In genomic region chr1:24245700-24246375, GRCm38 (mm10) we compare ENCODE assay signal across 13 mouse cellular contexts.
DNase-seq lines count a peak whose midpoint lies in the region; ATAC-seq and TF ChIP-seq lines count a peak whose summit lies in the region.
"Had no signal": no experiment of that assay in that cellular context is flagged by ENCODE, and none has a peak within 500 bp of the region (broad histone marks: within the 10 kb centered on the region; RNA-seq: fewer than 3 reads in every experiment).

No protein-coding gene starts in this region.

- H3K27me3 ChIP-seq in hindbrain, embryonic 12.5 days = no peaks in the 10 kb centered on the region
- H3K27me3 ChIP-seq in hindbrain, embryonic 10.5 days (ENCODE audit: insufficient read depth, poor library complexity, severe bottlenecking) = peaks cover 3% of the 10 kb centered on the region
- no peaks in the 10 kb centered on the region; the same call in 1 of the 2 replicates for H3K27me3 ChIP-seq in forebrain, embryonic 13.5 days
- H3K27me3 ChIP-seq in midbrain, postnatal 0 days (ENCODE audit: insufficient read depth, low read length) = no peaks in the 10 kb centered on the region
- no peaks in the 10 kb centered on the region for H3K27me3 ChIP-seq in kidney, embryonic 15.5 days

- WGBS in hindbrain, embryonic 12.5 days = 51% methylated on average over 13 of the region's 13 CpGs
- 64% methylated on average over 13 of the region's 13 CpGs for WGBS in hindbrain, embryonic 10.5 days
- 17% methylated on average over 13 of the region's 13 CpGs for WGBS in forebrain, embryonic 13.5 days
- WGBS in midbrain, postnatal 0 days = 49% methylated on average over 13 of the region's 13 CpGs
- 62% methylated on average over 13 of the region's 13 CpGs for WGBS in kidney, embryonic 15.5 days

- ATAC-seq in hindbrain, embryonic 12.5 days (ENCODE audit: low FRiP score) = 0 out of 2 replicates have a peak, but pooled peaks have one; percentile 51
- peak; percentile 75 for ATAC-seq in forebrain, embryonic 13.5 days
- ATAC-seq in midbrain, postnatal 0 days (ENCODE audit: low FRiP score) = no peak
- no peak for ATAC-seq in kidney, embryonic 15.5 days (replicated peaks; ENCODE audit: low FRiP score)

- no peak overlapping the region for H3K27ac ChIP-seq in hindbrain, embryonic 12.5 days
- H3K27ac ChIP-seq in hindbrain, embryonic 10.5 days = no peak overlapping the region
- no peak overlapping the region for H3K27ac ChIP-seq in forebrain, embryonic 13.5 days
- H3K27ac ChIP-seq in midbrain, postnatal 0 days (ENCODE audit: low read depth, low read length) = no peak overlapping the region
- H3K27ac ChIP-seq in kidney, embryonic 15.5 days = no peak overlapping the region

- H3K4me3 ChIP-seq in hindbrain, embryonic 12.5 days = no peak overlapping the region
- H3K4me3 ChIP-seq in hindbrain, embryonic 10.5 days = no peak overlapping the region
- H3K4me3 ChIP-seq in forebrain, embryonic 13.5 days = no peak overlapping the region
- no peak overlapping the region for H3K4me3 ChIP-seq in midbrain, postnatal 0 days (ENCODE audit: low read depth, low read length)
- H3K4me3 ChIP-seq in kidney, embryonic 15.5 days (replicated peaks) = no peak overlapping the region

- H3K4me2 ChIP-seq in hindbrain, embryonic 12.5 days (replicated peaks) = no peak overlapping the region
- H3K4me2 ChIP-seq in forebrain, embryonic 13.5 days = no peak overlapping the region
- H3K4me2 ChIP-seq in midbrain, postnatal 0 days (ENCODE audit: low read depth, low read length, poor library complexity, severe bottlenecking) = no peak overlapping the region
- no peak overlapping the region for H3K4me2 ChIP-seq in kidney, embryonic 15.5 days
- H3K4me2 ChIP-seq: lung, embryonic 14.5 days had no signal

- no peak for TF ChIP-seq CTCF in midbrain, postnatal 0 days (IDR thresholded peaks at IDR 0.05)

- H3K4me1 ChIP-seq in hindbrain, embryonic 12.5 days = 0 out of 2 replicates have a peak, but pooled peaks cover 4% of the 10 kb centered on the region
- H3K4me1 ChIP-seq in hindbrain, embryonic 10.5 days (replicated peaks) = no peaks in the 10 kb centered on the region
- H3K4me1 ChIP-seq in forebrain, embryonic 13.5 days = peaks cover 10% of the 10 kb centered on the region
- H3K4me1 ChIP-seq in midbrain, postnatal 0 days (ENCODE audit: insufficient read depth, low read length) = 0 out of 2 replicates have a peak, but pooled peaks cover 3% of the 10 kb centered on the region
- no peaks in the 10 kb centered on the region for H3K4me1 ChIP-seq in kidney, embryonic 15.5 days

- H3K9me3 ChIP-seq in hindbrain, embryonic 12.5 days (replicated peaks) = no peaks in the 10 kb centered on the region
- H3K9me3 ChIP-seq in hindbrain, embryonic 10.5 days = no peaks in the 10 kb centered on the region
- no peaks in the 10 kb centered on the region for H3K9me3 ChIP-seq in forebrain, embryonic 13.5 days (replicated peaks)
- H3K9me3 ChIP-seq in midbrain, postnatal 0 days (ENCODE audit: low read length) = no peaks in the 10 kb centered on the region
- no peaks in the 10 kb centered on the region for H3K9me3 ChIP-seq in kidney, embryonic 15.5 days (replicated peaks)

- no peaks in the 10 kb centered on the region for H3K36me3 ChIP-seq in hindbrain, embryonic 12.5 days
- H3K36me3 ChIP-seq in hindbrain, embryonic 10.5 days = no peaks in the 10 kb centered on the region
- H3K36me3 ChIP-seq in forebrain, embryonic 13.5 days (ENCODE audit: poor library complexity, severe bottlenecking) = no peaks in the 10 kb centered on the region
- H3K36me3 ChIP-seq in midbrain, postnatal 0 days (ENCODE audit: insufficient read depth, low read length) = no peaks in the 10 kb centered on the region
- H3K36me3 ChIP-seq in kidney, embryonic 15.5 days = no peaks in the 10 kb centered on the region

- DNase-seq in hindbrain, embryonic 10.5 days (ENCODE audit: low spot score) = no peak
- DNase-seq in Muller cell, postnatal 12 days (ENCODE audit: inconsistent ontology term) = peak; percentile 84
- peak; percentile 32 for DNase-seq in midbrain, postnatal 0 days (ENCODE audit: low spot score)
- no peak for DNase-seq in heart, adult 18-20 months
- no peak for DNase-seq in adrenal gland, postnatal 10 days
- DNase-seq: adrenal gland, postnatal 25 days; kidney, postnatal 25 days; liver; lung, embryonic 14.5 days; thymus, postnatal 4 days had no signal

- no peak overlapping the region for H3K9ac ChIP-seq in hindbrain, embryonic 12.5 days
- no peak overlapping the region for H3K9ac ChIP-seq in forebrain, embryonic 13.5 days
- no peak overlapping the region for H3K9ac ChIP-seq in midbrain, postnatal 0 days (replicated peaks; ENCODE audit: low read length, poor library complexity, severe bottlenecking)
- no peak overlapping the region for H3K9ac ChIP-seq in kidney, embryonic 15.5 days
- H3K9ac ChIP-seq: lung, embryonic 14.5 days had no signal

Comparison
In these comparisons a context has a peak if more than half of its experiments do, and no peak if none do; other contexts are left out.
1. ATAC-seq: peak in hindbrain, embryonic 12.5 days (single experiment) and forebrain, embryonic 13.5 days (single experiment); none in midbrain, postnatal 0 days (single experiment) and kidney, embryonic 15.5 days (single experiment).
2. DNase-seq: peak in Muller cell, postnatal 12 days (single experiment) and midbrain, postnatal 0 days (single experiment); none in hindbrain, embryonic 10.5 days (single experiment), heart, adult 18-20 months (0 of 2) and adrenal gland, postnatal 10 days (single experiment).